Mouse (Mus musculus): ENCODE results near the gene Capn5. TPM values are rescaled to one million over a fixed set of nuclear protein-coding genes. Genes with fewer than 3 reads are reported as not detected.

Capn5 gene
- 1 to 10 TPM; 6.7 to 9.1 TPM for total RNA-seq (2023)

DNA sequence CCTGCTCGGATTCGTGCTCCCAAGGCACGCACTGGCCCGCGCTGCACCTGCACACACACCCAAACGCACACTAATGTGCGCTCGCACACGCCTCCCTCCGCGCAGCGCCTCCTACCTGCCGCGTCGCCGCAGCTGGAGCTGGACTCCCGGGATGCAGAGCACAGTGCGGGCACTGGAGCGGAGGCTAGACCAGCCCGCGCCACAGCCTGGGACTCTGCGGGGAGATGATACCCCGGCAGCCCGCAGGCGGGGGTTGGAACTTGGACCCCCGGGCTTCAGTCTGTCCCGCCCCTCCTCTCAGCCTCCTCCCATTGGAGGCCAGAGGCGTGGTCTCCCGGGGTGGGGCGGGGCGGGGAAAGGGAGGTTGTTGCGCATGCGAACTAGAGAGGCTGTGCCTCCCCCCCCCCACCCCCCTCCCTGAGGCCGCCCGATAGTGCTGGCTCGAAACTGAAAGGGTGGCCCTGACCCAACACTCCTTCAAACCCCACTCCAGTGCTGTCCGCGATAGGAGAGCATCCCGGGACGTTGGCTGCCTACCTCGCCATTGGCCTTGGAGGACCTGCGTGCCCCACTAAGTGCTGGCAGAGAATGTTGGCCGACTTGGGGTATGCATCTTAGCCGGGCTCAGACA, at the start of gene Capn5:
Capn5 (minus strand) TSS at position 346 of the 631 bp plus-strand sequence.

GRCm38 (mm10) chr7:98199381-98199780, 21.3 kb upstream of the Capn5 start, which contains the start of gene B3gnt6:
B3gnt6 (minus strand) TSS chr7:98199481.

GRCm38 (mm10) chr7:98145402-98145801, 32.7 kb downstream of the Capn5 start, which contains the start of gene Omp:
Omp (minus strand) TSS chr7:98145502.

DNA sequence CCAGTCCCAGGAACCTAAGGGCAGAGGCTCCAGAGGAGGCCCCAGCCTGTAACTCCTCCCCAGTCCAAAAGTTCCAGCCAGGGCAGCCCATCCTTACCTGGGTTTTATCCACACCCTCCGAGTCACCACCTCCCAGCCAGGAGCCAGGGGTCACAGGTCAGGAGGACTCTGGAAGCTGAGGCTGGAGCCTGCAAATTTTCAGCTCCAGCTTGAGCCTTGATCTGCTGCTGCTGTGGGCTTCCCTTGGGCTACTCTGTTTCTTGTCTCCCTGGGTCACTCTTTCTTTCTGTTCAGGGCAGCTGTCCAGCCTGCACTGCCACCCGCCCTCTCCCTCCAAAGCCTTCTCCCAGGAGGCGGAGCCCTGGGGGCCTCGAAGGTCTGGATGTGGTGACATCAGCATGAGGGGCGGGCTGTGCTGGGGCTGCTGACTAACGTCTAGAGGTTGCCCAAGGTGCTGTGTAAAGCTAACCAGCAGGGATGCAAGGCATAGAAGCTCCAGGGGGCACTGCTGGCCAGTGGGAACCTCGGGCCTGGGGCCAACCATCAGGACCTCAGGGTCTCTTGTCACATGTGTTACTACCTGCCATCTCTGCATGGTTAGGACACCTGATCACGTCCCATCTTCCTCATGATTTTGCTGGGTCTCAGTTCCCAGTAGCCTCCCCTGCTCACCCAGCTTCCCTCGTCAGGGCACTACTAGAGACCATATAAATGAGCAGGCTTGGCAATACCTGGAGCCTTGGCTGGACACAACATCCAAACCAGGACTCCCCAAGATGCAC, 58.7 kb downstream of the Capn5 start, which contains the start of gene Myo7a:
Myo7a (minus strand) TSS at position 346 of the 782 bp plus-strand sequence.

Other genes with a start within 250 kb of the Capn5 start
- 10 to 100 TPM; 15.6 to 21.7 TPM for gene Myo7a, start 58.8 kb downstream of the Capn5 start, total RNA-seq (2023)
- under 1 TPM; 0.73 to 0.86 TPM for gene Omp, start 32.8 kb downstream of the Capn5 start, total RNA-seq (2023)
- not detected for gene B3gnt6, start 21.2 kb upstream of the Capn5 start, total RNA-seq (2023)
- gene Acer3, start 142.9 kb upstream of the Capn5 start, total RNA-seq (2023): 1 to 10 TPM; 3.6 to 7.5 TPM
- gene Tsku, start 183.1 kb upstream of the Capn5 start, total RNA-seq (2023): not detected